Mouse (Mus musculus) B cell, adult 2 months (primary cell): ENCODE data around the gene Gm17720.

Source experiments
- DNase-seq, 2 experiments: peaks; one replicate each; pipeline ENCODE4 v3.0.0; 2022

Gene Gm17720

GRCm38 (mm10) chr8:110102653-110103052 is at the start of gene Gm17720:
Gm17720 (minus strand) TSS chr8:110102753.
- no peak for DNase-seq

- DNase-seq: peak; percentile 49 to 50
These were observed 43.0 kb upstream of the Gm17720 start for GRCm38 (mm10) chr8:110145538-110145937.

DNA sequence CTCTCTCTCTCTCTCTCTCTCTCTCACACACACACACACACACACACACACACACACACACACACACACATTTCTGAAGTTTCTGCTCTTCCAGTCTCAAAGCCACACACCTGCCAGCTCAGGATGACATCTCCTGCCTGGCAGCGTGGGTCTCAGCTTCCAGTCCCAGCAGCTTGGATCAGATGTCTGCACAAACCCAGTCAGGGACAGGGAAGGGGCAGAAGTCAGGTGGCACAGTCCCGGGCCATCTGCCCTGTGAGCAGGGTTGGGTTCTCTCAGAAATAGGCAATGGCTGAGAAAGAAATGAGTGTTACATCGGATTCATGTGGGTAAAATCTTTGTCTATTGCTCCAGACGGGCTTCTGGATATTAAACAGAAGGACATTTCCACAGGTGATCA is 38.2 kb upstream of the Gm17720 start:
- DNase-seq: no peak

- DNase-seq: no peak
These were observed 37.6 kb upstream of the Gm17720 start for GRCm38 (mm10) chr8:110140156-110140555.

DNA sequence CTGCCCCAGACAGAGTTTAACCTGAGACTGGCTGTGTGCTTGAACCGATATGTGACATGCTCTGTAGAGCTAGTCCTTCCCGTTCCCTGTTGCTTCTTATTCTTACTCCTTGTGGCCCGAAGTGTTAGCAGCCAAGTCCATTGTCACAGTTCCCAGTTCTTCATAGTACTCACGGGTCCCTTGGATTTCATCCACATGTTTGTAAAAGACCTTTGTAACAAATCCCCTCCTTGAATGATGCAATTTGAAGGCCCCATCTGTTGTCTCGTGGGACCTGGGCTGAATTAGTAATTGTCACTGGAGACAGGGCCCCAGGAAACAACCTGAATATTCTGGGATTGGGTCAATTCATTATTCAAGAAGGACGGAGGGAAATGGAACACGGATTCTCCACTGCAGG is 33.0 kb upstream of the Gm17720 start:
- no peak for DNase-seq

GRCm38 (mm10) chr8:110134236-110134635 is 31.7 kb upstream of the Gm17720 start:
- no peak for DNase-seq

DNA sequence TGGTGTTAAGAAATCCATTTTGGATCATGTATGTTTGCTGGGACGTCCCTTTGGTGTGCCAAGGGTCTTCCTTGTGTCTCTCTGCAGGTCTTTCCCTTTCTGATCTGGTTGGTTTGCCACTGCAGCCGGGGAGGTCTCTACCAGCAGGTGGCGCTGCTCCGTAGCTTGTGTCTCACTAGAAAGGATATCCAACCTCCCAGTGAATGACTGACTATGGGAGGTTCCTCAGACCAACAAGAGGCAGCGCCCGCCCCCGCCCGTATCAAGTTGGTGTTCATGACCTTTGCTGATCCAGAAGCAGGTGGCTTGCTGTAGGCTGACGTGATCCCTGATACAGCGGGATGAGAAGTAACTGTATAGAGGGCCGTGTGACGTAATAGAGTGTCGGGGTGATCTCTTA is 28.0 kb upstream of the Gm17720 start:
- peak; percentile 50 to 51 for DNase-seq

GRCm38 (mm10) chr8:110119715-110120114 is 17.2 kb upstream of the Gm17720 start:
- DNase-seq: no peak

DNA sequence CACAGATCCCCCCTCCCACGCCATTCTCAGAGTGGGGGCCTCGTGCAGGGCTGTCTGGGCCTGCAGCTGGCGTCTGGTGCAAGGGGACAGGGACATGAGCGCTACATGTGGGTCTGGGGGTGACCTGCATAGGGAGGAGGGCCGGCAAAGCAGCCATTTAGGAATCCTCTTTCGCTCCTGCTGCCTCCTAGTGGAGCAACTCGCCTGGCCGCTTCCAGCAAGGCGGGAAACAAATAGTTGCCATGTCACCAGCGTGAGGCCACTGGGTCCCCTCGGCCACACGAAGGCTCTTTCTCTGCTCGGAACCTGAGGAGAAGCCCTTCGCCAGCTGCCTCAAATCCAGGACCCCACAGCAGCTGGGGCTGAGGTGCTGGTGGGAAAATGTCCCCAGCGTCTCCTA is 877 bp downstream of the Gm17720 start:
- DNase-seq: no peak

DNA sequence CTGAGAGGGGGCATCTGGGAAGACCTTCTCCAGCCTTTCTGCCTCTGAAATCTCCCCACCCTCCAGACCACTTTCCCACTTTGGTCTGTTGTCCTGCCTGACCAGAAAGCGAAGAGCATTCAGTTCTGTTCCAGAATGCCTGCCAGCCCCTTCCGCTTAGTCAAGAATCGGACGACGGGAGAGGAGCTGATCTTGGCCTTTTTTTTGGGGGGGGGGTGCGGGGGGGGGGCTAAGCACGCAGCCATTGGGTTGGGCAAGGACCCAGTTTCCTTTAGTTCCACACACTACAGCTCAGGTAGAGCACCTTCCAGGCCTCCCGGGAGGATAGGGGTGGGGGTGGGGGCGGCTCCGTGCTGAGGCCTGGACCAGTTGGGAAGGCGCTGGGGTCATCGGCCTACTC is 1.6 kb downstream of the Gm17720 start, which contains the start of gene Gm21964:
Gm21964 (plus strand) TSS at position 301 of the 400 bp plus-strand sequence.
- no peak for DNase-seq

GRCm38 (mm10) chr8:110091869-110092268 is 10.7 kb downstream of the Gm17720 start:
- DNase-seq: no peak

DNA sequence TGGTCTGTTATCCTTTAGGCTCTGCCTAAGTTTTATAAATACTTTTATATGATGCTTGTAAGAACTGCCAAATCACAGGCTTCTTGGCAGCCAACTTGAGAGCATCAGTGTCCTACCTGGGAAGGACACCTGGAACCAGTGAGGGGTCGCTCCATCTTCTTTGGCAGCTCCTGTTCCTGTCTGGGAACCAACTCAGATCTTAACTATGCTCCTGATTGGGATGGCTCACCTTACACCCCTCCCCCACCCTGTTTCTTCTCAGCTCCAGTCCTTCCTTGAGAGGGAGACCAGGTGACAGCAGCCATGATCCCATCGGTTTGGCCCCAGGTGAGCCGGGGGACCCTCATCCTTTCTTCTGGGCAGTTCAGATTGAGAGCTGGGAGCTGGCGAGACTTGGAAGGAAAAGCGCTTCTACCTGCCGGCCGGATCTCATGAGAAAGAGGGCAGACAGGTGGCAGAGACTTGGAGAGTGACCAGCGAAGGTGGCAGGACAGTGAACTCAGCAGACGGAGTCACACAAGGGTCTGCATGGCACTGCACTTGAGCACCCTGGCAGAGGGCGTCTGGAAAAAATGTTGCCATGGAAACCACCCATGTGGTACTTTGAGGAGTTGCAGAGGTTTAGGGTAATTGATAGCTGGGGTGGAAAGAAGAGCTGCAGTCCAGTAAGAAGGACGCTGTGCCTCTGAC is 20.0 kb downstream of the Gm17720 start:
- no peak for DNase-seq

DNA sequence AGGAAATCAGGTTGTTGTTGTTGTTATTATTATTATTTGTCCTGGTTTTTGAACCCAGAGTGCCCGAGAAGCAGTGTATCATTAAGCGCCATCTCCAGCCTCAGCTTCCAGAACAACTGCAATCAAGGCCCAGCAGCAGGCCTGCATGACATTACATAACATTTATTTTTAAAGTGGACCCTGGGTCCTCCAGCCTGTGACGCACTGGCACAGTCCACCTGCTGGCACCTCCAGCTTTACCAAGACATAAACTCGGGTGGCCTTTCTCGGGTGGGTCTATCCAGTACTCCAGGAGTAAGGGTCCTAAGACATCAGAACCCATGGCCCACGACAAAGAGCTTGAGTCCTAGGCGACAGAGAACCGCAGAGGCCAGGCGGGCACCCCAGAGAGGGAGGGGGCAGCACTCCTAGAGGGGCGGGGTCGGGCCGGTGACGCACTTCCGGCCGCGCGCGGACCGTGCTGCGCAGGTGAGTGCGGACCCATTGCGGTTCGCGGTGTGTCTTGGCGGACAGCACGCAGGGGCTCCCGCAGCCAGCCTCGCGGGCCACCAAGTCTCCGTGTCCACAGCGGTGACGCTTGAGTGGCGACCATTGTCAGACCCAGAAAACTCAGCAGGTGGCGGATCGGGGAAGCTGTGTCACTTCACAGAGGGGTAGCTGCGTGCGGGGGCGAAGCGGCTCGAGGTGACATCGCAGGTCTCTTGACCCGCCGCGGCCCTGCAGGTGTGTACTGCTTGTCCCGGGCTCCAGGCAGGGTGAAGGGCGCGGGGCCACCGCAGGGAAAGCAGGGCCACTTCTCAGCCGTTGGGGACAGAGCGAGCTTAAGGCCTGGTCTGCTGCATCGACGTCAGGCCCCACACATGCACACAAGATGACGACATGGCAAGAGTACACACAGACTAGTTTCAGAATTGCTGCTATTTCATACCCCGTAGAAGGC is 23.0 kb downstream of the Gm17720 start, which contains the start of gene Zfp612:
Zfp612 (plus strand) TSS at position 465 of the 940 bp plus-strand sequence.
- DNase-seq: peak; percentile 69 to 70

DNA sequence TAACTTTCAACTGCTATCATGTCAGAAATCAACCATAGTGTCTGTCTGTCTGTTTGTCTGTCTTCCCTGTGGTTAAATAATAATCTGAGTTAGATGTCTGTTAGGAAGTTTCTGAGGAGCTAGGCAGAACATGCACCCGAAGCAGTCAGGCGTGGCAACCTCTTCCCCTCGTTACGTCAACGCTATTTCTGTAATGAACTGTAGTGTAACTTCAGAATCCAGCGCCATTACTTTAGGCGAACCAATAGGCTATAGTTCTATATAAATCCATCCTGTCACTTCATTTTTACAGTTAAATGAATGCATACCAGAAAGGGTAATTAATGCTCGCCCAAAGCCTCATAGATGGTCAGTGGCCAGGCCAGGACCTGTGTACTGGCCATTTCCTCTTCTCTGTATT is 28.1 kb downstream of the Gm17720 start:
- DNase-seq: no peak

DNA sequence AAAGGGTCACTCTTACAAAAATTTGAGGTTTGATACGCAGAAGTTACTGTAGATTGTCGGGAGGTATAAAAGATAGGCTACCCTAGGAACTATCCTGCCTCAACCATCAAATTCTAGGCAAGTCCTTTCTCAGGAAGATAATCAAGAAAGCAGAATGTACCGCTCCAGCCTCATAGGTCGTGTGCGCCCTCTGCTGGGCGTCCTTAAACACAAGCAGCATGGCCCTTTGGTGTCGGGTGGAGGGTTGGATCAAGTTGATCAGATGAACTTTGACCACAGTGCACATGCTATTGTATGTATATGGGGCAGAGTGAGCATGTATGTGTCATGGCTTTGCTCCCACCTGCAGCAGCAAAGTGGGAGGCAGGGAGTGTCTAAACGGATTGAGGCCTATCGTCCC is 31.0 kb downstream of the Gm17720 start:
- peak; percentile 48 to 49 for DNase-seq

- no peak for DNase-seq
These were observed 32.8 kb downstream of the Gm17720 start for GRCm38 (mm10) chr8:110069706-110070105.

DNA sequence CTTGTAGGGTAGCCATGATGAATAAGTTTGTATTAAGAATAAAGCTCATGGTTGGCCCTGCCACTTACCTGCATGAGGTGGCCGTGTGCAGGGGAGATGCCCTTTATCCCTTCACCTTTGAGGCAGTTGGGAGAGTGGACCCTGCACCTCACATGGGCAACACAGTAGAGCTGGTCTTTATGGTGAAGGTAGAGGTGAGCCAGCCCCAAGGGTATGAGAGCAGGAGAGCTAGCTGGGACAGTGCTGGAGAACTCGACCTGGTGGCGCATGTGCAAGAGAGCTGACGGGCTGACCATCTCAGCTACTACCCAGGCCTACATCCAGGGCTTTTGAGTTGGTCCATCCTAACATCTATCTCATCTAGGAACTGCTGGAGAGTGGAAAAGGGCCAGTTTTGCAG is 36.9 kb downstream of the Gm17720 start:
- no peak for DNase-seq

DNA sequence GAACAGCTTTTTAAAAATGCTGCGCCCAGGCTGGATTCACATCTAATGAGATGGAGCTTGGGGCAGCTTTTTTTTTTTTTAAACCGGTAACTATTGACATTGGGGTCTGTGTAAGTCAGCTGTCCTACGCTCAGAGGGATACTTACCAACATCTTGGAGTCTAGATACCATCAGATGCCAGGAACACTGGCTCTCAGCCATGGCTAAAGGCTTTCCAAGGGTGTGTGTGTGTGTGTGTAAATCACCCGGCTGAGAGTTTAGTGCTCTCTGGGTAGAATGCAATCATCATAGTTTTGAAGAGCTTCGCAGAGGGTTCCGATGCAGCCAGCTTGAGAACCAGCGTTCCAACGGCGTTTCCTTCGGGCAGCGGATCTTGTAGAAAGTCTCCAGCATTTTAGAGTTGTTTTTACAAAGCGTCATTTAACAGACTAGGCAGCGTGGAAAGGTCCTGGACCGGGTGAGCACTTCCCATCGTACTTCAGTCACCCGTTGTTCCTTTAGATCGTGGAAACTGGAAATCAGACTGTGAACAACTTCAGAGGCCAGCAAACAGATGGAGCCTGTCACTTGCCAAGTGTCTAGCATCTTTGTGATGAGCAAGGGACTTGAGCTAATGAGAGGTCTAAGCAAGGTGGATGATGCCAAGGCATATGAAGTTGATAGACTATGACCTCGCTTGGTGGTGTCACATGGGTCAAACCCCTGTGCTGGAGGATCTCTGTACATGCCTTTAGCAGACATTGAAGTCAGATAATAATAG is 37.8 kb downstream of the Gm17720 start:
- no peak for DNase-seq

GRCm38 (mm10) chr8:110064161-110064560 is 38.4 kb downstream of the Gm17720 start:
- DNase-seq: no peak

DNA sequence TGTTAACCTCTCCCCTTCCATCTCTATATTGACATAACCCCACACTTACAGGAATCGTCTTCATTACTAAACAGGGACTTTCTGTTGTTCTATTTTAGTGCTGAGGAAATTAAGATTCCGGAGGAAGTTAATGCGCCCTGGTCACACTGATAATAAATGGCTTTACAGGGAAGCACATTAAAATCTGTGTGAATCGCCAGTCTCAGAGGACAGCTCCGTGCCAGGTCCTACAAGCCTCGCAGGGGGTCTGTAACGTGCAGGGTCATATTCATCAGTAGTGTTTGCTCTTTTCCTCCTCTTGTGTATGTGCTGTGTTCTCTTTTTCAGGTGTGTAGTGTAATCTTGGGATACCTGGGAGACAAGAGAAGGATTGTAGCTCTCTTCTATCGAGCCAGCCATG is 44.3 kb downstream of the Gm17720 start:
- no peak for DNase-seq

DNA sequence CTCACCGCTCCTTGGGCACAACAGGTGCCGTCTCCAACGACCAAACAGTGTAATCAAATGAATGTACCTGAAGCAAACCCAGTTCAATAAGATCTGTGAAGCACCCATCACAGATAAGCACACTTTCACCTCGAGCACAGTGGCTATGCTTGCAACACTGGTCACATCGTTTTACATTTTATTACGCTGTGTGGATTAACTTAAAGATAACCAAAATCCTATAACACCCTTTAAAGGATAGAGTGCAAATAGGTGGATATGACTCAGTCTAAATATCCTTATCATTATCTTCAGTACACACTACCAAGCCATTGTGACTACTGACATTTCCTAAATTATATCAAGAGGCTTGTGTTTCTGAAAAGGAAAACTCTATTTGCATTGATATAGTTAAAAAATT is 51.3 kb downstream of the Gm17720 start:
- no peak for DNase-seq

- no peak for DNase-seq
These were observed 62.0 kb downstream of the Gm17720 start for GRCm38 (mm10) chr8:110040509-110040908.

- DNase-seq: no peak
These were observed 62.9 kb downstream of the Gm17720 start, which contains the start of gene Chst4 for GRCm38 (mm10) chr8:110039659-110040058. Chst4 (minus strand) TSS chr8:110039740.
